Mouse (Mus musculus) cerebellum, adult 11 months (tissue): ENCODE results near the gene Dscam.

Experiments
- DNase-seq: peaks from one replicate; pipeline ENCODE4 v3.0.0; 2022

Dscam gene

DNA sequence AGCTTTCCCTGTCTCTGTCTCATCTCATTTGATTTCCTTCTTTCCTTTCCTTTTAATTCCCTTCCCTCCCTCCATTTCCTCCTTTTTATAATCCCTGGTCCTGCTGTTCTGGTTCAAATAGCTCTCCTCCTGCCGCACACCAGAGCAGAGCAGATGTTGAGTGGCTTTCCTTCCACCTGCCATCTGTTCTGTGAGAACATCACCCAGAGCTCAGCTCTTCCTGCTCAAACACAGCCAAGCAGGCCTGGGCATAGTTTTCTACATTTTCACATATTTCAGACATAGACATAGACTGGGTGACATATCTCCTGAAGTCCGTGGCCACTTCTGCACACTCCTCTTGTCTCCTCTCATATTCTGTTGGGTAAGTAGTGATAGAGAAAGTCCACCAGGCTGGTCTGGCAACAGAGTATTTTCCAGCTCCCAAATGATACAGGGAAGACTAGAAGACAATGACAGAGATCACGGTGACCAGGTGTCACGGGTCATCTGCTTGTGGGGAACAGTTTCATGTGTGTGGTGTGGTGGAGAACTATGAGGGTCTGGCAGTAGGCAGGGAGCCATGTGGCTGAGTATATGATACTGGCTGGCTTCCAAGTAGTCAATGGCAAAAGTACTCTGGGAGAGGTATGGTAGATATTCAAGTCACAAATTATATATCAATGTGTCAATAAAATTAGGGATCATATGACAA lies 536.3 kb downstream of the Dscam start:
- no peak for DNase-seq

DNA sequence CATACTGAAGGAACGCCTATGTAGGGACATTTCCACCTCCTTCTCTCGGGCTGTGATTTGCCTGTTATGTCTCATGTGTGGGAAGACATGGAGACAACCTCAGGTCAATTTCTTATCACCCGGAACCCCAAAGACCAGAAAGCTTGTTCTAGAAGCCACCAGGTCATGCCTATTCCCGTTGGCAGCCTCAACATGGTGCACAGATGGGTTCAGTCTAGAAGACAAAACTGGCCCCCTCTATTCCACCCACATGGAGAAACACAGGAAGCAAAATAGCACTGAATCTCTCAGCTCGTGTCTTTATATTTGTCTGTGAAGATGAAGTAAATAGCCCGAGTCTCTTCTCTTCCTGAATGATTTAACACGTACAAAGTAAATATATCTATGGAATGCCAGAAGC lies 540.3 kb downstream of the Dscam start:
- no peak for DNase-seq

DNA sequence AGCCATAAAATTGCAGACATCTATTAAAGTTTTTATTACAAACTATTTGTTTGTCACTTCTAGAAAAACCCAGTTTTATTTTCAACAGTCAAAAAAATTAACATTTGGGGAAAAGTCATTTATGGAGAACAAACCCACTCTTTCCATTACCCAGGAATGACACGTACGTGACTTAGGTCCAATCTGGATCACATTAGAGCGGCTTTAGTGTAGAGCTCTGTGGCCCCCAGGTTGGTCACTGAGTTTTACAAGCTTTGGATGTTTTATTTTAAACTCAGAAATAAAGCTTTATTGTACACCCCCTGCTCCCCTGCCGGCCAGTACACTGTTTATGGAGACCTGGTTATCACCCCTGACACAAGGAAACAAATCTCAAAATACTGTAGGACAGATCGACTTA lies 540.9 kb downstream of the Dscam start:
- no peak for DNase-seq

DNA sequence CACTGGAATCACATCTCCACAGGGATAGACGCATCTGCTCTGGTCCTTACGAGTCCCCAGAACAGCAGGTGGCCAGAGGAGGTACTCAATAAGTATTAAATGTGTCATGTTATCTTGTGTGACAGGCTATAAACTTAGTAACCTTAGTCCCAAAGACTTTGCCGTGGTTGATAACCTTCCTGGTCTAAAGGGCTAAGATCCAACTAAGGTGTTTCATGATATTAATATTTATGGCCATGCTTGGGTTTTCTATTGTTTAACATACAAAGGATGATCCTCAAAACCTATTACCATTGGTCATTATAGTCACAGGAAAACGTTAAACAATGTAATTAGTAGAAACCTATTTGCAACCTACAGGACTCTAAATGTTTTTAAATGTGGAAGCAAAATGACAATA lies 545.1 kb downstream of the Dscam start:
- no peak for DNase-seq

DNA sequence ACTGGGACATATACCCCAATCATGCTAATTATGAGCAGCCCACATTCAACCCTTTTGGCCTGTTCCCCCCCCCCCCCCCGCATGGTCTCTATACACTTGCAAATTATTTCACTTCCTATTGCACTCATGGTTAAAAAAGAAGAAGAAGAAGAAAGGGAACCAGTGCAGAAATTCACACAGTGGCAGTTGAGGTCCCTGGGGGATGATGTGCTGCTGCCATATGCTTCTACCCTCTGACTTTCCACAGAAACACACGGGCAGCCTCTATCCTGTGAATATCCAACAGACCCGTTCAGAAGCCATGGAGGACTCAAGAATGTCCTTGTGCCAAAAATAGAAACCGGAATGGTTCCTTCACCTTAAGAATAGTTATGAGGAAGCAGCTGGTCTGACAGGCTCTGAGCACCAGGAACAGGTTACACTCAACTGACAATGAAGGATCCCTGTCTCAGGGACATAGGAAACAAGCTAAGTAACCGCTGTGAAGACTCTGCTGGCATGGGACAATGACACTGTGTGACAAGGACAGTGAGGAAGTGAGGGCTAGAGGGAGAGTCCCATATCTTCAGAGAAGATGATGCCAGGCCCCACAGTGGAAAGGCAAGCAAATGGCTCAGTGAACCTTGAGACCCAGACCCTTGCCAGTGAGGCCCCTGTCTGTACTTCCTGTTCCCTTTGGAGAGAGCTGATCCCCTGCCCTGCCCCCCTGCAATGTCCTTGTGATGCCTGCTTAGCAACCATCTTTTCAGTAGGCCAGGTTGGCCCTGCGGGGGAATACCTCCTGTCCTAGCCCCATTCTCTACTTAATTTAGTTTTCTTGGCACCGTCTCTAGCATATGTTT lies 545.8 kb downstream of the Dscam start:
- no peak for DNase-seq

DNA sequence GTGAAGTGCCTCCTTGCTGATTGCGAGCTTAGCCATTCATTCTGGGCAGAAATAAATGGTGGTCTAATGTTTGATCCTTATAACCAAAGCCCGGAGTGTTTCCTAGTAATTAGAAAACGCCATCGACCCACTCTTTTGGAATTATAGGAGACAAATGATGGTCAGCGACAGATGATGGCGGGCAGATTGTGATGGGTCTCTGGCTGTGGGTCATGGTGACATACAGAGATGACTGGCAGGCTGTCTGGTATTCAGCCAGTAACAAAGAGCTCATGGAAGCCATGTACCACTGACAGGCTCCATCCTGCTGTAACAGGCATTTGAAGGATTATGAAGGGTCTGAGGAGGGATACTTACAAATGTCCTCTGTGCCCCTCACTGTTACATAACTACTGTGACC lies 549.7 kb downstream of the Dscam start:
- peak; percentile 38 for DNase-seq

DNA sequence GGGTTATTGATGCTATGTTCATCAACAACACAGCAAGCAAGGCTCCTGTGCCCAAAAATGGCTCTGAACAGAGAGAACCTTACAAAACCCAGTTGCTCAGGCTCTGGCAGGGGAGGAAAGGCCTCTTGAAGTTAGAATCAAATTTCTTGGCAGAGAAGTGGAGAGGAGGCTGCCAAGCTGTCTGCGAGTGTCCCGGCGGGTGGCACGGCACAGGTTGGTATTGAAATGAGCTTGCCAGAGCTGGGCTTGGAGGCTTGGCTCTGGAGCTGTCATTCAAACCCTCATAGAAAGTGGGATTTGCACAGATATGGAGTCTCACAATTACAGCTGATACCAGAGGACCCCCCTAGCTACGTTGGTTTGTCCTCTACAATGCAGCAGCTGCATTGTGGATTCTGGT lies 550.1 kb downstream of the Dscam start:
- DNase-seq: peak; percentile 86

DNA sequence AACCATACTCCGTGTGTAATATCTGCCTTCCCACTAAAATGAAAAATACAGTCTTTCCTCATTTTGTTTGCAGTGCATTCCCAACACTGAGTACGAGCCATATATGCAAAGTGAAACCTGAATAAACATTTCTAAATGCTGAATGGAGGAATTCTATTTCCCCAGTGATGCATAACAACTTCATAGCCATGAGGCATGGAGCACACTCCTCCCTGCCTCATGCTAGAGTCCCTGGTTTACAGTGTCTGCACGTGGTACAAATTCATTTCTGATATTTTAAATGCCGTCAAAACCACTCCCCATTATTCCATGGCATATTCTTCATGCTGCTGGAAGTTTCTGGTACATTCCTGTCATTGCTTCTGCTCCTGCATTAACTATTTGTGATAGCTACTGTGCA lies 552.8 kb downstream of the Dscam start:
- no peak for DNase-seq

DNA sequence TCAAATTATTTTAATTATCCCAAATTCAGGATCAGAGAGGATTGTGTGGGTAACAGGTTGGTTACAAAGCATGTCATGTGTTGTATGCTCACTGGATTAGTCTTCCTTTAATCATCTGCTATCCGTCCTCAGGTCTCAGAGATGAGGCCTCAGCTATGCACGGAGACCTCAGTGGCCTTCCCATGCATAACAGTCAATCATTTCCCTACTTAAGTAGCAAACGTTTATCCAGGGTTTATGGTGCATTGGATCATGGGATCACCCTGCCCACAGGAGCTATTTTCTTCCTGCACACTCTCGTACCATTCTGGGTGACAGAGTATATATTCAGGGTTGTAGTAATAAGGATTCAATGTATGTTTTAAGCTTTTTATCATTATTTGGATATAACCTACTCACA lies 557.3 kb downstream of the Dscam start:
- no peak for DNase-seq

DNA sequence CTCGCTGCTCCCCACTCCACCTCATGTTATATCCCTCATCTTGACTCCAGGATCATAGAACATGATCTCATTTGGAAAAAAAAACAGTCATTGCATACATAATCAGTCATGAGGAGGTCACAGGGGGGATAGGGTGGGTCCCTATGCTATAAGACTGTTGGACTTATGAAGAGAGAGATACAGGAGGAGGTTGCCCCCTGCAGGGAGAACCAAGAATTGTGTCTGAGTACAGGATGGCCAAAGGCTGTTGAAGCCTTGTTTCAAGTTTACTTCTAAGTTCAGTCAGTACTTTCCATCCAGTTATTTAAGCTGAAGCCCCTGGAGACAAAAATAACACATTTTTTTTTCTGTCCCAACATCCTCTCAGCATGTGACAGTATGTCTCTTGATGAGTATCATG lies 559.7 kb downstream of the Dscam start:
- DNase-seq: peak; percentile 13

DNA sequence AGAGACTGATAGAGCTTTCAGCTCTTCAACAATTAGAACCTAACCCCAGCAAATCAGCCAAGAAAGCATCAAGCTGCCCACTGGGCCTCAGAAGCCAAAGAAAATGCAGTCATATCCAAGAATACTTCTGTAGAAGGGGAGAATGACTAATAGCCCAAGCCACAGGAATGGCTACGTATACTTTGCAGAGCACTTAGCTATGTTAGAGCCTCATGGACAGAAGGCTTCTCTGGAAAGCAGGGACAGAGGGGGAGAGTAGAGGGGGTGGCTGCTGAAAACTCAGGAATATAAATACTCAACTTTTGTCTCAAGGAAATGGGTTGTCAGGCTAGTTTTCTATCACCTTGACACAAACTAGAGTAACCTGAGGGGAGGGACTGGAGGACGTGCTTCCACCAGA lies 568.3 kb downstream of the Dscam start:
- no peak for DNase-seq

DNA sequence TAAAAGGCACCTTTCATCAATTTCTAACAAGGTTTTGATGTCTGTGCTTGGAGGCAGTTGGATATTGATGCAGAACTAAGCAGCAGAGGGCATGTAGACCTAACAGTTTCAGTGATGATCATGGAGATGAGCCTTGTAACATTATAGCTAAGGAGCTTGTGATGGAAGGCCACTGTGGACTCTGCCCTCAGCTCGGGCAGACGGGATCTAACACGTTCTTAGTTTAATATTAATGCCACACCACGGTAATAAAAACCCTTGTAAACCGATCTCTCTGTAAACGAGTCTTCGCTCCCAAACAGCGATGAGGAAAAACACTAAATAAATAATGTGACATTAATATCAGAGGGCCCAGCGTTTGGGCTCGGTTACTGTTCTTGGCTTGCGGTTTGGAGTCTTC lies 569.8 kb downstream of the Dscam start:
- DNase-seq: no peak

DNA sequence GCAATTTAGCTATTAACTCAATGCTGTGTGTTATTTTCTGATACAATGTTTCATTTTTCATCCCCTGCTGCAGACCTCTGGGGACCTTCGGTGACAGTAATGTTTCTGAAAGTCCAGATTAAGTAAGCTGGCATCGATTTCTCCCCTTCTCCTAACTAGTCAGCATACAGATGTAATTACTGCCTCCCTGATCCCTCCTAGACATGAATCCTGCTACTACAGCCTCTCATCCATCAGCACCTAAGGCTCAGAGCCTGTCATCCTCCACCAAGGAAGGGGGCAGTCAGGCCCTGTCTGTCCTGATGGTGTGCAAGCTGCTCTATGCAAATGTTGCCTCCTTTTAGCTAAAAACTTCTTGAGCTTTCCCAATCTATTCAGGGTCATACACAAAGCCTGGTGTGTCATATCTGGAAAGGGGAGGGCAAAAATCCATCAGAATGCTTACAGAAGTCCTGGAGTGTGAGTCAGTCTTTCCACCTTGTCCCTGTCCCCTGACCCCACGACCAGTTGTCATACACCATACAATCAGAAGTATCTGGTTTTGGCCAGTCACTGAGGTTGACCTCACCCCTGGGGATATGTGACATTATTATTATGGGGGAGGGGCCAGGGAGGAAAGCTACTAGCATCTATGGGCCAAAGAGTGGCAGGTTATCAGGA lies 571.0 kb downstream of the Dscam start:
- no peak for DNase-seq

DNA sequence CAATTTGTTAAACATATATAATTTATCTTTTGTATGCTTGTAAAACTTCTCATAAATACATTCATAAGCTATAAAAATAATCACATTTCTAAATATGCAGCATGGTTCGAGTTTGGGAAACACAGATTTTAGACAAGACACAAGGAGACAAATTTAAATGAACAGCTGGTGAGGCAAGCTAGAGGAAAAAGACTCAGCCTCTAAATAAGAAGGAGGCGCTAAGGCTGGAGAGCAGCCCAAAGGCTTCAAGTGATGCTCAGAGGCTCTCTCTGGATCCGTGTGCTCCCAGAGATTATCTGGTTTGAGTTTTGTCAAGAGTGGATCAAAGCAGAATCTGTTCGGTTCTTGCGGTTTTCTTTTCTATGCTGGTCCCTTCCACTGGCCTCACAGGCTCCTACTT lies 594.7 kb downstream of the Dscam start:
- DNase-seq: no peak

DNA sequence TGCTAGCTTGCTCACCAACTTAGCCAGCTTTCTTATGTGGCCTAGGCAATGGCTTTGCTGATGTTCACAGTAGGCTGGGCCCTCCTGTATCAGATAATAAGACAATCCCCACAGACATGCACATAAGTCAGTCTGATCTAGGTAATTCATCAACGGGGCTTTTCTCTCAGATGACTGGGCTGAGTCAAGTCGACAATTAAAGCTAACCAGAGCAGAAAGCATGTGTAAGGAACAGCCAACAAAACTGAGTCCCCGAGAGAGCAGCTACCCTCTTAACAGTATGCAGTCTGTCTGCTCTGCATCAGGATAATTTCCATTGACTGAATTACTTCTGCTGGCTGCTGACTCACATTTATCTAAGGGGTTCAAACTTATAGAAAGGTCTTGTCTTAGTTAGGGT lies 603.1 kb downstream of the Dscam start:
- no peak for DNase-seq

DNA sequence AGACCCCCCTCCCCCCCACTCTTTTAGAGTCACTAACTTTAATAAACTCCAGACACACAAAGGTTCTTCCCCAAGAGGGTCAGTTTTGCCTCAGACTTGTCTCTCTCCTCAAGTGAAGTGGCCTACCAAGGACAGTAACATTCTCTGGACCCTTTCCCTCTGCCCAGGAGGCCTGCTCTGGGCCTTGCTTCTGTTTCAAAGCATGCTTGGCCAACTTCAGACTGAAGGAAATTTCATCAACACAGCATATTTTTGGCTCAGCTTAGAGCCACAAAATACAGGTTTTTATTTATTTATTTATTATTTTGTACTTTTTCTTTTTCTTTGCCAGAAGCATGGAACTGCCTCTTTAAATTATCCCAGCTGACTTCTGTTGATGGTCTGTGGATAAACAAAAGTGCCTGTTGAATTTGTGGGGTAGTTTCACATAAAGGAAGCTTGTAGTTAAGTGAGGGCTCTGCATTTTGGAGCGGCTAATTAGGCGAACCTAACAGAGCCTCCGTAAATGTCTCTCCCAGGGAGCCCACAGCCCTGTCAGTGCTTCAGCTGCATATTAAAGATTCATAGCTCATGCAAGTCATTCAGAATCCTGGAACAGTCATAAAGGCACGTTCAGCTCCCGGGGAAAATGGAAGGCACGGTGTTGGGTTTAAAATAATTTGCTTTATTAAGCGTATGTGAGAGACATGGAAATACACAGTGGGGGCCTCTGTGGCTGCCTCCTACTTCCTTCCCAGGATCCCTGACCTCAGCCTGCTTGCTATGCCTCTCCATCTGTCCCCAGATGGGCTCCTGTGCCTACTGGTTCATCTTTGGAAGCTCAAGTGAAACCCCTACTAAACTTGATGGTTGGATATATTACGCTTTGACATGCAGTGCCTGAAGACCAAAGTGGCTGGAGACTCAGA lies 606.9 kb downstream of the Dscam start:
- DNase-seq: no peak

DNA sequence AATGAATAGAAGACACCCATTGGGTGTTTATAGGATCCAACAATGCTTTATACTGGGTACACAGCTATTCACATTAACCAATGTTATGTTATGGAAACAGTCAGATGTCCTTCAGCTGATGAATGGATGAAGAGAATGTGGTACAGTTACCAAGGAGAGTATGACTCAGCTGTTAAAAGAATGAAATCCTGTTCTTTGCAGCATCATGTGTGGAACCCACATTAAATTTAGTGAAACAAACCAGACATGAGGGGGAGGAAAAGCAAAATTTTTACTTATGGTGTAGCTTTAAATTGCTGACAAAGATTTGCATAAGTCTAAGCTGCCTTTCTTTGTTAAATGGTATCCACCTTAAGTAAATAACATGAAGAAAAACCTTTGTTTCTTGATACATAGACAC lies 610.8 kb downstream of the Dscam start:
- no peak for DNase-seq

DNA sequence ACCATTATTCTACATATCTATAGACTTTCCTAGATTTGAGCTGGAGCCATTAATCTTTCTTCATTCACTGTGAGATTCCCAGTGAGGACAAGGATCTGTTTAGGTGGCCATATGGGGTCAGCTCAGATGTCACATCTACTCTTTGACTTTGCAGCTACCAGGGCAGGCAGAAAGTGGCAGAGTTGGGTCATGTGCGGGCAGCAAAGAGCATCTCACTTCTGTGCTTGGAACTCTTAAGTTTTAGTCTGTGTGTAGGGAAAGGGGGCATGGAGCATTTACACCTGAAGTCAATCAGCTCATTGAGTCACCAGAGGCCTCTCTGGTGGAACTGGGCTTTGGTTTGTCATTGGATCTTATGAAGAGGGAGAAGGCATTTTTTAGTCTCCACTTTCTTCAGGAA lies 612.2 kb downstream of the Dscam start:
- DNase-seq: no peak

DNA sequence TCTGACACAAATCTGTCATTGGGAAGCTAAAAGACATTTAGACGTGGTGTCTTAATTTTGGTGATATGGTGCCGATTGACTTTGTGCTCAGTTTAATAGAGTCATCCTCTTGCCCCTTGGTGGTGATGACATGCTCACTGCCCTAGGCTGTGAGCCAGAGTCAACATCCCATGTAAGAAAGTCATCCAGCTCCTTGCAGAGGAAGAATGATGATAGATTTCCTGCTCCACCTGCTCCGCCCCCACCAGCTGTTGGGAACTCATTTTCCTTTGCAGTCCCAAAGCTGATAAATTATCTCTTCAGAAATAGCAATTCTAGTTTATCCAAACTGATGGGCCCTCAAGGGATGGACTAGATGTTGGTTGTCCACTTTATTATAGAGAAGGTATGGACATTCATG lies 613.9 kb downstream of the Dscam start:
- DNase-seq: no peak

DNA sequence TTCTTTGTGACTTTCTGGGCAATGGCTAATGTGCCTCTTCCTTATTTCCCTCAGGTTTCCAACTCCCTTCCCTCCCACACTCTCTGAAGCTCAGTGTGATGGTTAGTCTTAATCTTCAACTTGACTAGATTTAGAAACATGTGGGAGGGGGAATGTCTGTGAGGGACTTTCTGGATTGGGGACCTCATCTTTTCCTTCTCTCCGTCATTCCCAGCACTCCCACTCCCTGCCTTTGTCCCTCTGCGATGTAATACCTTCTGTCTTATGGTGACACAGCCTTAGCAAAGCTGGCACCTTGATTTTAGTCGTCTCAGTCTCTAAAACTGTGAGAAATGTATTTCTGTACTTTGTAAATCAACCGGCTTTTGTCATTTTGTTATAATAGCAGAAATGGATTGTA lies 615.1 kb downstream of the Dscam start:
- DNase-seq: no peak

DNA sequence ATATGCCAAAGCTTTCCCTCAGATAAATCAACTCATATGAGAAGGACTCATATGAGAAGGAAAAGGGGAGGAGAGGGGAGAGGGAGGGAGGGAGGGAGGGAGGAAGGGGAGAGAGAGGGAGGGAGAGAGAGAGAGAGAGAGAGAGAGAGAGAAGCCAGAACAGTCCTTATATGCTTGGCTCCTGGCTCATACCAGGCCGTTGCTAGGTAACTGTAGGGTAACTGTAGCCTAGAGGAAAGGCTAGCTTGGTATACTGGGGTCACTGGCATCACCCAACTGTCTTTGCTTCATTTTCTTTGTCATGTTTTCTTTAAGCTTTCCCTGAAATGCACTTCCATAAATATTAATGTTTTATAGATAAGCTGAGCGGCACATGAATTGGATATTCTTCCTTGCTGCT lies 617.9 kb downstream of the Dscam start:
- no peak for DNase-seq

DNA sequence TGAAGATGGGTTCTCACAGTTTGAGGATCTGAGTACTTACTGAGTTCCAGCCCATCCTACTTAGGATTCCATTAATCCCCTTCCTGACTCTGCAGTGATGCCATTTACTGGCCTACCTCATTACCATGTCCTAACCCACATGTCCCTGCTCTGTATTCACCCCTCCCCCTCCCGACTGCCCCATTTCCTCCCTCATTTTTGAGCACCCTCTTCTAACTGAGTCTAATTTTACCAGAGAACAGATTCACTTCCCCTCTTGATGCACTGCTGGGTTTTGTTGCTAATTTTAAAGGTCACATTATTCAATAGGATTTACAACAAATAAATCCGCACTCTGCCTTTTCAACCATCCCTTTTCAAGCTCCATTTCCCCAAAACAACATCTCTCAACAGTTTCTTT lies 629.5 kb downstream of the Dscam start:
- no peak for DNase-seq
